Mouse (Mus musculus) ES-Bruce4 (cell line): ENCODE measurements at regions not wholly inside any gene's neighbourhood (a gene's known extent, or its start where the extent isn't known, plus 50 kb on each side); places are given as distances from the start of the nearest gene placed in this dataset.
A peak's percentile ranks its signal among the peaks of the same experiment; 100 is the strongest.

Source experiments
- H3K27ac ChIP-seq: 2 replicates; pipeline ENCODE4 v1.5.1; 2012; ENCODE audit warnings: low read length, inconsistent platforms; ENCODE audit not compliant: insufficient read depth
- H3K27me3 ChIP-seq: 2 replicates; pipeline ENCODE4 v1.6.1; 2012; ENCODE audit warnings: mild to moderate bottlenecking, low read length, inconsistent platforms; ENCODE audit not compliant: control insufficient read depth, poor library complexity, insufficient read depth, severe bottlenecking
- H3K36me3 ChIP-seq: 2 replicates; pipeline ENCODE4 v1.6.1; 2012; ENCODE audit warnings: inconsistent platforms, mild to moderate bottlenecking, low read length, moderate library complexity; ENCODE audit not compliant: control insufficient read depth, poor library complexity, insufficient read depth, severe bottlenecking
- H3K4me1 ChIP-seq: one replicate; pipeline ENCODE4 v1.8.1; 2011; ENCODE audit warnings: low read length; ENCODE audit not compliant: control insufficient read depth, insufficient read depth
- H3K4me3 ChIP-seq: 2 replicates; pipeline ENCODE4 v1.5.1; 2011; ENCODE audit warnings: low read depth, mild to moderate bottlenecking, low read length
- H3K9ac ChIP-seq: 2 replicates; pipeline ENCODE4 v1.6.1; 2012; ENCODE audit warnings: low read depth, mild to moderate bottlenecking, inconsistent platforms; ENCODE audit not compliant: poor library complexity, severe bottlenecking
- H3K9me3 ChIP-seq: replicated peaks from 2 replicates; pipeline ENCODE4 v1.6.1; 2012; ENCODE audit warnings: mild to moderate bottlenecking, low read length, inconsistent platforms; ENCODE audit not compliant: control insufficient read depth, poor library complexity, insufficient read depth, severe bottlenecking
- CTCF ChIP-seq: IDR thresholded peaks from one replicate; pipeline ENCODE4 v1.8.1; 2011; ENCODE audit warnings: low read depth, low read length
- EP300 ChIP-seq: IDR thresholded peaks from 2 replicates; pipeline ENCODE4 v1.6.1; 2011; ENCODE audit warnings: low read depth, low read length; ENCODE audit not compliant: insufficient read depth
- POLR2A ChIP-seq: IDR thresholded peaks from one replicate; pipeline ENCODE4 v1.8.1; 2011; ENCODE audit warnings: low read length; ENCODE audit not compliant: insufficient read depth

DNA sequence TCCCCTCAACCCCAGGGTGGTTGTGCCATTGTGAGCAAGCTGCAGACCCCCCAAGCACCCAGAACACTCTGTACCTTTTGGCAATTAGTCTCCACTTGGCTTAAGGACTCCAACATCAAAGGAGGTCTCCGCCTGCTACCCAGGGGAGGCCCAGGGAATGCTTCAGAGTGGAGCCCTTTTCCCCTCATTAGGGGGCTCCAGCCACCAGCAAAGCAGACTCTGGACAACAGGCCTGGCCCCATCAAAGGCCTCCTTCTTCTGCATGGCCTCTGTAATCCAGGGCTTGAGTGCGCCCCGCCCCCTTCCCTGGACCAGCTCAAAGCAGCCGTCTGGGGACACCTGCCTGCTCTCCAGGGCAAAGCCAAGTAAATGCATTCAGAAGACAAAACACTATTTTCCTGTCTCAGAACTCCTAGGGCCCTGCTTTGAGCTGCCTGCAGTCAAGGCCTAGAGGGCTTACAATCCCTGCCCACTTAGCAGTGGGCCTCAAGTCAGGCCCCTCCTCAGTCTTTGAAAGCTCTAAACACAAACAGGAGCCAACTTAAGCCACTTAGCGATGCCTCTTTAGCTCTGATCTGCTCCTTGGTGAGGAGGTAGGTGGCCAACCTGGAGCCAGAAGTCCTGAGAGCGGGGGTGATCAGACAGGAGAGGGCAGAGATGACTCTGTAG, 139.4 kb upstream of the Smim23 start:
- H3K27ac ChIP-seq: no peak overlapping the region
- no peaks in the 10 kb centered on the region for H3K4me1 ChIP-seq
- H3K9me3 ChIP-seq: no peaks in the 10 kb centered on the region
- no peak overlapping the region for H3K4me3 ChIP-seq
- no peaks in the 10 kb centered on the region; the same call in 1 of the 2 replicates for H3K27me3 ChIP-seq
- H3K9ac ChIP-seq: no peak overlapping the region
- H3K36me3 ChIP-seq: no peaks in the 10 kb centered on the region
- TF ChIP-seq POLR2A (no peak), CTCF (no peak), EP300 (no peak)

DNA sequence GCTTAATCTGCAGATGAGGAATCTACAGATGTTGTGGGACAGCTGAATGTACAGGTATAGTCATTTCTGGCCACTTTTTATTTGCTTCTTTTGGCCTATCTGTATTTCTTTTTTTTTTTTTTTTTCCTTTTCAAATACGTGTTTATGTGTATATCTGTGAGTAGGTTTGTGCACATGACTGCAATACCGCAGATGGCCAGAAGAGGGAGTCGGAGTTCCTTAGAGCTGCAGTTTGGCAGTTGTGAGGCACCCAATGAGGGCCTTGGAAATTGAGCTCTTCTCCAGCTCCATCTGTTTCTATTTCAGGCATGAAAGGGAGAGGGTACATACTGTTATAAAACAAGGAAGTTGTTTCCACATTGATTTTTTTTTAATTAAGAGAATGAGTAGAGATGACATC, 137.2 kb upstream of the Smim23 start:
- TF ChIP-seq EP300 (no peak), CTCF (peak; percentile 47)
- H3K4me1 ChIP-seq: no peaks in the 10 kb centered on the region
- H3K9ac ChIP-seq: no peak overlapping the region
- no peaks in the 10 kb centered on the region for H3K9me3 ChIP-seq
- no peak overlapping the region for H3K4me3 ChIP-seq
- H3K27me3 ChIP-seq: no peaks in the 10 kb centered on the region
- no peaks in the 10 kb centered on the region for H3K36me3 ChIP-seq
- no peak overlapping the region for H3K27ac ChIP-seq

DNA sequence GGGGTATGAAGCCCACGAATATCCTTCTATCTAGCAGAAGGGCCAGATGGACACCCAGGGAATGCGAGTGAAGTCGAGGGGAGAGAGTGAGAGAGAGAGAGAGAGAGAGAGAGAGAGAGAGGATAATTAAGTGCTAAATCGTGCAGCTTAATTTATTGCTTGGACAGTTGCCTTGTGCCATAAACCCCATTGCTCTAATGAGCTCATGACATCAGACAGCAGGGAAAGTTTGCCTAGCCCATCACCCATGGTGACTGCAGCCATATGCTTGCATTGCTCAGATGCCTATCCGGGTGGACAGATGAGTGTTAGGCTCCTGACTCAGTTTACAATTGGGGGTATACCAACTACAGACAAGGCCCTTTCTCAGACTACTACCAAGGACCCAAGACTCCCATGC, 134.6 kb upstream of the Smim23 start:
- Histone ChIP-seq H3K27me3 (no peaks in the 10 kb centered on the region), H3K27ac (no peak overlapping the region), H3K4me3 (no peak overlapping the region), H3K9me3 (no peaks in the 10 kb centered on the region), H3K36me3 (no peaks in the 10 kb centered on the region), H3K9ac (no peak overlapping the region), H3K4me1 (no peaks in the 10 kb centered on the region)
- TF ChIP-seq CTCF (no peak), EP300 (no peak), POLR2A (no peak)

DNA sequence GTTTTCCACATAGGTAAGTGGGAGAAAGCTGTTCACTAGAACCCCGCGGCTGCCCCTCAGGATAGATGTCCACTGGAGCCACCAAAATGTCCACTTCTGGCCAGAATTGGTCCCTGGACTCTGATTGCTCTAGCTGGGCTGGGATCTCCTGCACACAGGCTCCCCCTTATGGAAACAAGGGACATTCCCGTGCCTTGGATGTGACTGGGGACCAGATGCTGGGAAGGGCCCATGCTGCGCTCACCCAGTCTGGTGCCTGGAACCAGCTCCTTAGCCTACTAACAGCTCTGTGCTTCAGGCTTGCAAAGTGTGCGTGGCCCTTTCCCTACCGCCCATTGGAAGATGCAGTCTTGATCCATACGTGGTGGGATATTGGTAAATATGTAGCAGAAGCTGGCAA, 132.6 kb upstream of the Smim23 start:
- H3K27ac ChIP-seq: no peak overlapping the region
- H3K36me3 ChIP-seq: no peaks in the 10 kb centered on the region
- TF ChIP-seq POLR2A (no peak), CTCF (peak; percentile 65)
- H3K9me3 ChIP-seq: no peaks in the 10 kb centered on the region
- no peak overlapping the region for H3K9ac ChIP-seq
- no peak overlapping the region for H3K4me3 ChIP-seq
- H3K27me3 ChIP-seq: no peaks in the 10 kb centered on the region
- no peaks in the 10 kb centered on the region for H3K4me1 ChIP-seq

DNA sequence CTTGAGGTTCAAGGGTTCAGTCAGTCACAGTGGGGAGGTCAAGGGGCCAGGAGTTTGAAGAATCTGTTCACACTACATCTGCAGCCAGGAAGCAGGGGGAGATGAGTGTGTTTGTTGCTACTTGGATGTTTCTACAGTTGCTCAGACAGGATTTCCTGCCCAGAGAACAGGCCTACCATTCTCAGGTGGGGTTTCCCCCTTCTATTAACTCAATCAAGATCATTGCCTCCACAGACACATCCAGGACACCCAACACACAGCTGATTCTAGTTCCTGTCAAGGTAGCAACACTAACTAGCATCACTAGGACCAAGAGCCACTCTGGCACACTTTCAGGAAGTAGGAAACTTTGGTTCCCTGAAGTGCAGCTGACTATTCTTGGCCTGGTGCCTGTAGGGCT, 127.9 kb upstream of the Smim23 start:
- no peak overlapping the region for H3K27ac ChIP-seq
- H3K36me3 ChIP-seq: no peaks in the 10 kb centered on the region
- no peak overlapping the region for H3K9ac ChIP-seq
- H3K4me3 ChIP-seq: no peak overlapping the region
- TF ChIP-seq EP300 (no peak), CTCF (no peak)
- H3K27me3 ChIP-seq: 0 out of 2 replicates have a peak, but pooled peaks cover 1% of the 10 kb centered on the region
- no peaks in the 10 kb centered on the region for H3K4me1 ChIP-seq
- no peaks in the 10 kb centered on the region for H3K9me3 ChIP-seq

DNA sequence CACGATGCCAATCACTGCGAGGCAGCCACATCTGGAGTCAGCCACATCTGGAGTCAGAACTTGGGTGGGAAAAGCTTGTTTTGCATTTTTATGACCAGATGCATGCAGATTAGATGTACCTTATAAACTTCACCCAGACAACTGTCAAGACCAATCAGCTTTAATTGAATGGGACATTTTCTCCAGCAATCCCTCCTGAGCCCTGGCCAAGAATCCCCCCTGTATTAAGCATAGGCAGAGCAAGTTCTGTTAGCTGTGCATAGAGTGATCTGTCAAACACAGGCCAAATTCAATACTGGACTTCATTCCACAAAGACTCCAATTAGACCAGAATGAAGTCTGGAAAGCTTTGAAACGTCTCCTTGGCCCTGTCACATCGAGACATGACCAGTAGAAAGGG, 123.7 kb upstream of the Smim23 start:
- H3K36me3 ChIP-seq: no peaks in the 10 kb centered on the region
- H3K4me3 ChIP-seq: no peak overlapping the region
- H3K9me3 ChIP-seq: no peaks in the 10 kb centered on the region
- H3K27me3 ChIP-seq: 0 out of 2 replicates have a peak, but pooled peaks cover 1% of the 10 kb centered on the region
- no peak for TF ChIP-seq CTCF
- no peak for TF ChIP-seq POLR2A
- no peak for TF ChIP-seq EP300
- no peak overlapping the region for H3K27ac ChIP-seq
- no peaks in the 10 kb centered on the region for H3K4me1 ChIP-seq
- H3K9ac ChIP-seq: no peak overlapping the region
